Mouse (Mus musculus) thymus, adult 2 months (tissue): ENCODE data around the gene Cct5.

Experiments
- CTCF ChIP-seq: fragments of 200-500 bp; IDR thresholded peaks from 2 replicates; pipeline ENCODE4 v1.5.1; 2012; ENCODE audit warnings: mild to moderate bottlenecking, control low read depth, low read length, moderate library complexity, borderline replicate concordance; ENCODE audit not compliant: control insufficient read depth, poor library complexity, insufficient read depth; ENCODE audit errors: extremely low read depth
- POLR2A ChIP-seq: fragments of 200-500 bp; IDR thresholded peaks from 2 replicates; pipeline ENCODE4 v1.6.1; 2012; ENCODE audit warnings: mild to moderate bottlenecking, low read length, control low read depth, moderate library complexity; ENCODE audit not compliant: control insufficient read depth, poor library complexity, insufficient read depth; ENCODE audit errors: extremely low read depth

GRCm38 (mm10) chr15:31561390-31561789 lies 40.2 kb downstream of the Cct5 start:
- TF ChIP-seq CTCF = no peak
- TF ChIP-seq POLR2A = no peak
